Mouse (Mus musculus) liver, postnatal 0 days (tissue): ENCODE measurements around the gene Ppie.

Source experiments
- CTCF ChIP-seq: sonication (generic); IDR thresholded peaks from 2 replicates; pipeline ENCODE4 v1.5.1; 2016; ENCODE audit warnings: antibody characterized with exemption, low read depth
- EP300 ChIP-seq: IDR thresholded peaks from 2 replicates; pipeline ENCODE4 v1.6.1; 2016; ENCODE audit warnings: antibody characterized with exemption, low read depth, mild to moderate bottlenecking

- TF ChIP-seq CTCF (no peak), EP300 (no peak)
These were observed 32.9 kb downstream of the Ppie start for GRCm38 (mm10) chr4:123106864-123107263.
